Mouse (Mus musculus) gastrocnemius, postnatal 4 days (tissue): ENCODE data around the gene Scn10a. TPM values are rescaled to one million over a fixed set of nuclear protein-coding genes. Genes with fewer than 3 reads are reported as not detected.

ENCODE experiments used
- DNase-seq, 2 experiments: peaks; one replicate each; pipeline ENCODE4 v3.0.0; 2021 to 2022; ENCODE audit warnings: low spot score in 2 of 2, mixed read lengths in 2 of 2
- total RNA-seq, 2 experiments: library from RNA; stranded (reverse); gene quantifications; 2 replicates each; pipeline ENCODE4 v1.2.3; 2021

Gene Scn10a
- total RNA-seq, 2 experiments from 2014 or later = 0.05 to 0.07 TPM

DNA sequence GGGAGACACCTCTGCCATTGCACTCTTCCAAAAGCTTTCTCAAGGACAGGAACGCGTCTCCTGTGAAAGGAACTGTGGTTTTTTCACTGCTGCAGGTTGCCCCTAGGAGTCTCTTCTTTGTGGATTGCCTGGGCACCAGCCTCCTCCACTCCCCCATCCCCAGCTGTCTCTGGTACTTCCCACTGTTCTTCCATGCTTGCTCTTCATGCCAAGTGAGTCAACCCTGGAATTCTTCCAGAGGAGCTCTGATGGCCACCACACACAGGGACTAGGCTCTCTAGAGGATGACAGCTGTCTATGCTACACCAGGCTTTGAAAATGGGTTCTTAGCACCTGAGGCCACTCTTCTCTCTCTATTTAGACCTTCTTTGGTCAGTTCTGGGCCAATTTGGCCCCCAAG is 142.1 kb downstream of the Scn10a start:
- no peak for DNase-seq

DNA sequence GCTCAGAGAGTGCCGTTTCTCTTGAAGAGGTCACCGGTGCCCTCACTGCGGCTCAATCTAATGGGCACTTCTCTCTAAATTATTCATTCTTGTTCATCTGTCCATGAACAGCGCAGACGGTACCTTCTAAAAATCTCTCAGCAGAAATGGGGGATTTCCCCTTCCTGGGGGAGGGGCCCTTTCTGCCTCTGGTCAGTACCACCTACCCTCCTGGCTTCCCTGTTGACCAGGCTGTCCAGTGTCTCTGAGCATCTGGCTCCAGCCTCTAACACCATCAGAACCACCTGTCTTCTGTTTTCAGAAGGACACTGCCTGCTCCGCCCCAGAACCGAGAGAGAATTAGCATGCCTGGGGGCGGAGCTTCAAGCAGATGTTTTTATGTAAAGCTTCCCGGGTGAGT is 143.4 kb downstream of the Scn10a start:
- no peak for DNase-seq

DNA sequence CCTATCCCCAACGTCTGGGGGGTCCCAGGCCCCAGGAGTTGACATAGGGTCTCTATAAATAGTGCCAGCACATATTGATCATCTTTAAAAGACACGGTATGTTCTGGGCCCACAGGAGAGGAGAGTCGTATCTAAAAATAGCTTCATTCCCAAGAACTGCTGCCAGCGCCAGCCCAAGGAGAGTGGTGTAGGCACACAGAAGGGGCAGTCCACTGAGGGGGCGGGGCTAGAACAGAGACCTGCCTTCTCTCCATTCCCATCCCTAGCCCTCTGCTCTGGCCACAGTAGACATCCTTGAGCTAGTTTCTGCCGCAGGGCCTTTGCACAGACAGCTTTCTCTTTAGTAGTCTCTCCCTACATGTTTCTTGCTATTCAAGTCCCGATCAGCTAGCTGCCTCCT is 144.8 kb downstream of the Scn10a start:
- DNase-seq = no peak

DNA sequence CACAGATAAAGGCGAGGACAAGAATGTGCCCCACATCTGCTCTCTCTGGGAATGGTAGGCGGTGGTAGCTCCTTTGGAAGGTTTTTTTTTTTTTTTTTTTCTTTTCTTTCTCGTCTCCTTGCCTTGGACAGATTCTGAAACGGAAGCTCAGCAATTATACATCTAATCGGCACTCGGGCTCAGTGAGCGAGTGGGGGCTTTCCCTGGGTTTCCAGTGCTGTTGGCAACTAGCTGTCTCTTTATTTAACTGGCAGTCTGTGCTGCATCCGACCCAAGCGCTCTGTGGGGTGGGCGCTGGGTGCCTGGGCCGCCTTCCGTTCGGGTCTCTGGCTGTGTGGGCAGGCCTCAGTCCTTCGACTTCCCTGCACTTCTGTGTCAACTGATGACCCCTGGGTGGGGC is 146.1 kb downstream of the Scn10a start:
- no peak for DNase-seq

DNA sequence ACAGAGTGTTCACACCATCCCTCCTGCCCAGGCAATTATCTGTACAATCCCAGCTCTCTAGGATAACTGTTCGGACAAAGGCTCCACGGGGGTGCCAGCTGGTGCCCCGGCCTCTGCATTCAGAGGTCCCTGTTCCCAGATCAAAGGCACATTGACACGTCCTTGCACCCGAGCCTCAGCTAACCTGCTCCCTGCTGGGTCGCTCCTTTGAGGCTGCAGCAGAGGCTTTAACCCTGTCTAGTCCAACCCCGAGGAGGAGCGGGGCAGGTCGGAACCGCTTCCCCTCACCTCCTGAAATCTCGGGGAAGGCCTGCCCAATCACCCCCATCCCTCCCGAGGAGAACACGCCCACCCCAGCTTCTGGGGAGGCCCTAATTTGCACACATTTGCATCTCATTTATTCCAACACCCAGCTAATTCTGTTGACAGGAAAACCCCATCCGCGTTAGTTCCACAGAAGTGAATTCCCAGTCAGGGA is 147.7 kb downstream of the Scn10a start:
- DNase-seq = no peak

DNA sequence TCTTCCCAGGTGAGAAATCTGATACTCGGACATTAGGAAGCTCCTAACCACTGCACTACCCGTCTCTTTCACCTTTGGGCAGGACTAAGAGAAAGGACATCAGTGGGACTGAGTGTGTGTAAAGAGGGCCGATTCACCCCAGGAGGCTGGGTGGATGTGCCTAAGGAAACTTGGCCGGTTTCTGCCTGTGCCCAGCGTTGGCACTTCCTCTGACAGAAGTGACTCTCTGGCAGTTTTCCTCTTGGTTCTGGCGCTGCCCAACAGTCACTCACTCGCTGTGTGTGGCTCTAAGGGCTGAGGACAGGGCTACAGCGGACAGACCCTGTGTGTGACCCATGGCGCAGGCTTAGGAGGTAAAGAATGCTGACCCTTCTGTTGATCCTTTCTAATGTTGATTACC is 148.5 kb downstream of the Scn10a start:
- DNase-seq = no peak

DNA sequence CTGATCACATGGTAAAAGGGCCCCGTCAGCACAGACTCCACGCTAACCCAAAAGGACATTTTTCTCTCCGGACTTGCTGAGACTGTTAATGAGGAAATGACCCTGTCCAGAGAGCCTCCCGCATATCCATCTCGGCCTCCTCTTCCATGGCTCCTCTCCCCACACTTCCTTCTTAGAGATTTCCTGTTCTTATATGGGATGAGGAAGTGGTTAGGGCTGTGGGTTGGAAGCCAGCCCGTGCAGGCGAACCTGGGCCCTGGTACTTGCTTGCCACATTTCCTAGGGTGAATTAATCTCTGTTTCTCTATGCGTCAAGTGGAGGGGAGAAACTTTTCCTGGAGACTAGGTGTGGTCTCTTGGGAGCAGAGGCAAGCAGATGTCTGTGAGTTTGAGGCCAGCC is 150.4 kb downstream of the Scn10a start:
- no peak for DNase-seq

DNA sequence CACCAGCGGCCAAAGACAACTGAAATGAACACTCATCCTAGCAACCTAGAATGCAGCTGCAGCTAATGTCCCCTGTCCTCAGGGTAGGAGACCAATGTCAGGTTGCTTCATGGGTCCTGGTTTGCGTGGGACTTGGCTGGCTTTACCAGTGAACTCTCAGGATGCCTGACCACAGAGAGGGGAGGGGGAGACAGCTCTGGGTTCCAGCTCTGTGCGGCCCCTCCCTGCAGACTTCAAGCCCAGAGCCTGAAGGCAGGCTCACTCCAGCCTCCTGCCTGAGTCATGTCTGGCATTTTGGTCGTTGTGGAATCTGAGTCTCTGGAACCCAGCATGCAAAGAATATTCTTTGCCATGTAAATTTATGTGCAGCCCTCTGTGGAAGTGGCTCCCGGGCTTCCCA is 151.3 kb downstream of the Scn10a start:
- DNase-seq = no peak

DNA sequence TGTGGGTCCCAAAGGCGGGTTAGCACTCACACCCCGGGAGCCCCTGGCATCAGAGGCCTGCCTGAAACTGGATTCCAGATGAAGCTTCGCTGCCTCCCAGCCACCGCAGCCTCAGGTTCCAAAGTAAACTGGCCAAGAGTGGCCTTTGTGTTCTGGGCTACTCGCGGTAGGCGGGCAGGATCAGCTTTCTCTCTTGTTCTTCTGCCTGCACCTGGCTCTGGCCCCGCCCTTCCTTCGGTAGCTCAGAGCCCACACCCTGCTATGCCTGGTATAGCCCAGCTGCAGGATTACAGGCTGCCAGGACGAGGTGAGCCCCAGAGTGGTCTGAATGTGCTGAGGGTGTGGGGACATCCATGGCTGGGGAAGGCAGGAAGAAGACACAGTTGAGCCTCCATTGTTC is 152.9 kb downstream of the Scn10a start:
- DNase-seq = no peak

DNA sequence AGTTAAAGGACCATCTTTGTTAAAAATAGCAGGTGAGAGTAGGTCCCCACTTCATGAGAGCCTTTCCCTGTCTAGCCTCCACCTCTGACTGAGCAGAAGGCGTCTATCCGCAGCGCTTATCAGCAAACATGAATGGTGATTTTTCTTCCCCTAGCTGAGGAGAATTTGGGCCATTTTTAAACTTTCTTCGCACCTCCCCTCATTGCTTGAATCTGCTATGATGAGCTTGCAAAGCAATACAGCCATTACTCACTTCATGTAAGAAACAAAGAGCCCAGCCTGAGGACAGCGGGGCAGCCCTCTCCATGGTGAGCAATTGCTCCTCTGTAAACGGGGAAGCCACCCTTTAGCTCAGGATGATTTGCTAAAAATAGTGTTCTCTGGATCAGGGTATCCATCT is 154.3 kb downstream of the Scn10a start:
- DNase-seq = no peak

DNA sequence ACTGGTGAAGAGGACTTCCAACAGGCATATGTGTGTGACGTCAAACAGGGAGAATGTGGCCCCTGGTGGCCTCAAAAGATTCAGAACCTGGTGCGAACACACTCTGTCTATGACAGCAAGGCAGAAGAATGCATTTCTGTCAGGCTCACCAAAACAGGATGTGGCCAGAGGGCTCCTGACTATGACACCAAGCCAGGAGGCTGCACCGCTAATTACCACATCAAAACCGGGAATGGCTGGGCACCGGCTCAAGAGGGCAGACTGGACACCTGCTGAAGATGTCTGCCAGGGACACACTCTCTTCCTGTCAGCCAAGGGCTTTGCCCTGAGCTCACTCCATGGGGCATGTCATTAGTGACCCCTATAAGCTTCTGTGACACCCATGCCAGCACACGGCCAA is 155.5 kb downstream of the Scn10a start:
- DNase-seq = peak in 1 of 2 experiments; percentile 42

DNA sequence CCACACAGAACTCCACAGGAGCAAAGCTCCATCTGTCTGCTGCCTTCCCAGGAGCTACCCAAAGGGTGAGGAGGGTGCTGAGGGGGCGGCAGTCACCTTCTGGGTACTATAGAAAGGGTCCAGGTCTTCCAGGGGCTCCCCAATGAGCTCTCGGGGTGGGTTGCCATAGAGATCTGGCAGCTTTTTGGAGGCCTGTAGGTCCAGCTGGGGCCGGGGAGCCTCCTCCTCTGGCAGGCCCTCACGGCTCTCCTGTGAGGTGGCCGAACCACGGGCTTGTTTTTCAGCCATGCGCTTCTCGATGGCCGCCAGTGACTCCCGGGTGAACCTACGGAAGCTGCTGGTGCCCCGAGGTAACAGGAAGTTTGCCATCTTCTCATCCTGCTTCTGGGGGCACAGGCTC is 156.9 kb downstream of the Scn10a start:
- DNase-seq = no peak

DNA sequence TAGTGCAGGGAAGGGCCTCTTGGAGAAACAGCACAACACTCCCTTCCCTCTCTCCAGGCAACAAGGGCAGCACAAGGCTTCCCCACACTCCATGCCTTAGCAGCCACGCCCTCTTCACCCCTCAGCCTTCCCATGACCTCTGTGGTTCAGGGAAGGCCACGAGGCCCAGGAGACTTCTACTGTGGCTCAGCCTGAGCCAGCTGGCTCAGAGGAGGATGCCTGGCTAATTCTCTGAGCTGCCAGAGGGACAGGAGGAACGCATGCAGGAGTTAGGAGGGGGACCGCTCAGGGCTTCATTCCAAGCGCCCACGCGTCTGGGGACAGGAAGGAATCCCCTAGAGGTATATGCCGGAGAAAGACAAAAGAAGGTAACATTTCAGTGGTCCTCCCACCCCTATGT is 157.4 kb downstream of the Scn10a start:
- DNase-seq = no peak

DNA sequence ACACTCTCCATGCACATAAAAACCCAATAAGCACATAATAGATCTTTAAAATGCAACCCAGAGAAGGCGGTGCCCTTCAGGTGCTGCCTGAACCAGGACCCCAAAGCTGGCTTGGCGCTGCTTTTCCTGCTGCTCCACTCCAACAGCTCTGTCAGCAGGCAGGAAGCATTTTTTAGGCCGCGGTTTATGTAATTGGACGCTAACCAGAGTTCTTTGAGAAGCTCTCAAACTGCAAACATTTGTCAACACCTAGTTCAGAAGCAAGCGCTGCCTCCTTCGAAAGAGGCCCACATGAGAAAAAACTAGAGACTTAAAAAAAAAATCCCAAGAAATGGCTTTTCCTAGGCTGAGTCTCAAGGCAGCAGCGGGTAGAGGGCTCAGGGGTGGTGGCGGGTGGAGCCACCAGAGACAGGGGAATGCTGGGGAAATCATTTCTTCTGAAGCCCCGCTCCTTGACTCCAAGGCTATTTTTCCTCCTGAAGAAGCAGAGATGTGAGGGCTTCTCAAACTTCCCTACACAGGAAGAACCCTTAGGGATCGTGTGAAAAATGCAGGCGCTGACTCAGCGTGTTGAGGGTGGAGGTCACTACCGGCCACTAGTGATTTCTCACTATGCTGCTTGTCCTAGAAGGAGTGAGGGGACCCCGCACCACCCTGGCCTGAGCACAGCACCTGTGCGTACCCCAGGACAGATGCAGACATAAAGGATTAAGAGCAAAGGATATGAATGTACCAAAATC is 159.4 kb downstream of the Scn10a start:
- DNase-seq = no peak

Other genes with a start within 250 kb of the Scn10a start
- 1 to 10 TPM; 3.9 to 5.2 TPM for gene Scn5a, start 140.3 kb downstream of the Scn10a start, total RNA-seq
- gene Scn11a, start 106.1 kb upstream of the Scn10a start, total RNA-seq = under 1 TPM in 1 of 2 experiments, not detected in 1; 0.08 TPM
- 10 to 100 TPM; 28.4 to 30.0 TPM for gene Wdr48, start 175.6 kb upstream of the Scn10a start, total RNA-seq
- gene Gorasp1, start 218.2 kb upstream of the Scn10a start, total RNA-seq = 10 to 100 TPM; 18.8 to 25.2 TPM
- under 1 TPM; 0.15 to 0.34 TPM for gene Ttc21a, start 218.3 kb upstream of the Scn10a start, total RNA-seq